Mouse (Mus musculus): Measurements from ENCODE around the gene Sys1. TPM values are rescaled to one million over a fixed set of nuclear protein-coding genes. Genes with fewer than 3 reads are reported as not detected.
A peak's percentile ranks its signal among the peaks of the same experiment; 100 is the strongest.

The Sys1 gene
- polyA plus RNA-seq, 1 experiment, result 19.8 TPM

DNA sequence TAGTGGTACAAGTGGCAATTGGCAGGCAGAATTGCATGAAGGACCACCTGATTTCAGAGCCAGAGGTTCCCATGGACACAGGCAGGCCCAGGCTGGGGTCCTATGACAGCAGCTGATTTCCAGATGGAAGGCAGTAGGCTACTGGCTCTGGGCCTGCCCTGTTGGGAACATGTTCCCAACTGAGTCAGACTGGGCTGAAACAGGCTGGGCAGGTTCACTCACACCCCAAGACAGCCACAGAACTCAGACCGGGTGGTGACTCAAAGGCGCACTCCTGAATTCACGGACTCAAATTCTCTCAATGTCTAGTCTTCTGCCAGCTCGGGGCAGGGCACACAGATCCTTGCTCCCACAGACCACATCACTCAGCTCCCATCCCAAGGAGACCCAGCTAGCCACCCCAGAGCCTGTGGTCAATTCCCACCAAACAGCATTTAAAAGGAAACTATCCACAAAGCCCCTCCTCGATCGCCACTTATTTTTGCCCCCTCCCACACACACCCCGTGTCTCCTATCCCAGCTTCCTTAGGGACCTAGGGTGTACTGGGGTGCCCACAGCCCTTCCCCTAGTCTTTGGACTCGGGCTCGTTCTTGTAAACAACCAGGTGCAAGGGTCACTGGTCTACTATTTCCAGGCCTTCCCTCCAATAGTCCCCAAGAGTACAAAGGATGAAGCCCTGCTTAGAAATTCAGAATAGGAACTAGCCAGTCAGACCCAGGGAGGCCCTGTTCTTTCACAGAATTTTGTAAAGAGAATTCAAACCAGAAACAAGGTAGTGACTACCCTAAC lies 24.9 kb upstream of the Sys1 start:
- TF ChIP-seq POLR2A (IDR thresholded peaks at IDR 0.05; ENCODE audit: insufficient read depth, low read length), result no peak
- TF ChIP-seq CTCF (IDR thresholded peaks at IDR 0.05; ENCODE audit: low read depth, low read length), result no peak
- TF ChIP-seq EP300 (IDR thresholded peaks at IDR 0.05; ENCODE audit: insufficient read depth, low read depth, low read length), result no peak
- H3K27ac ChIP-seq (ENCODE audit: insufficient read depth, low read length), result peak overlapping the region; percentile 63
- H3K9me3 ChIP-seq (replicated peaks; ENCODE audit: control insufficient read depth, insufficient read depth, low read length, poor library complexity, severe bottlenecking), result no peaks in the 10 kb centered on the region
- peaks cover 24% of the 10 kb centered on the region for H3K36me3 ChIP-seq (ENCODE audit: control insufficient read depth, insufficient read depth, low read length, poor library complexity, severe bottlenecking)
- H3K4me3 ChIP-seq (ENCODE audit: low read depth, low read length), result peak overlapping the region; percentile 47; the same call in 1 of the 2 replicates
- peak overlapping the region; percentile 1; the same call in 1 of the 2 replicates for H3K9ac ChIP-seq (ENCODE audit: low read depth, poor library complexity, severe bottlenecking)
- H3K4me1 ChIP-seq (ENCODE audit: control insufficient read depth, insufficient read depth, low read length), result peaks cover 29% of the 10 kb centered on the region
- H3K27me3 ChIP-seq (ENCODE audit: control insufficient read depth, insufficient read depth, low read length, poor library complexity, severe bottlenecking), result no peaks in the 10 kb centered on the region

- peak overlapping the region; percentile 63 for H3K27ac ChIP-seq (ENCODE audit: insufficient read depth, low read length)
- H3K36me3 ChIP-seq (ENCODE audit: control insufficient read depth, insufficient read depth, low read length, poor library complexity, severe bottlenecking), result peaks cover 21% of the 10 kb centered on the region
- peak overlapping the region; percentile 15 for H3K9ac ChIP-seq (ENCODE audit: low read depth, poor library complexity, severe bottlenecking)
- H3K4me3 ChIP-seq (ENCODE audit: low read depth, low read length), result peak overlapping the region; percentile 47
- no peak for TF ChIP-seq CTCF (IDR thresholded peaks at IDR 0.05; ENCODE audit: low read depth, low read length)
- TF ChIP-seq POLR2A (IDR thresholded peaks at IDR 0.05; ENCODE audit: insufficient read depth, low read length), result no peak
- TF ChIP-seq EP300 (IDR thresholded peaks at IDR 0.05; ENCODE audit: insufficient read depth, low read depth, low read length), result peak; percentile 75
- H3K9me3 ChIP-seq (replicated peaks; ENCODE audit: control insufficient read depth, insufficient read depth, low read length, poor library complexity, severe bottlenecking), result no peaks in the 10 kb centered on the region
- peaks cover 29% of the 10 kb centered on the region for H3K4me1 ChIP-seq (ENCODE audit: control insufficient read depth, insufficient read depth, low read length)
- no peaks in the 10 kb centered on the region for H3K27me3 ChIP-seq (ENCODE audit: control insufficient read depth, insufficient read depth, low read length, poor library complexity, severe bottlenecking)
Measured at GRCm38 (mm10) chr2:164432541-164433191, 24.1 kb upstream of the Sys1 start.

DNA sequence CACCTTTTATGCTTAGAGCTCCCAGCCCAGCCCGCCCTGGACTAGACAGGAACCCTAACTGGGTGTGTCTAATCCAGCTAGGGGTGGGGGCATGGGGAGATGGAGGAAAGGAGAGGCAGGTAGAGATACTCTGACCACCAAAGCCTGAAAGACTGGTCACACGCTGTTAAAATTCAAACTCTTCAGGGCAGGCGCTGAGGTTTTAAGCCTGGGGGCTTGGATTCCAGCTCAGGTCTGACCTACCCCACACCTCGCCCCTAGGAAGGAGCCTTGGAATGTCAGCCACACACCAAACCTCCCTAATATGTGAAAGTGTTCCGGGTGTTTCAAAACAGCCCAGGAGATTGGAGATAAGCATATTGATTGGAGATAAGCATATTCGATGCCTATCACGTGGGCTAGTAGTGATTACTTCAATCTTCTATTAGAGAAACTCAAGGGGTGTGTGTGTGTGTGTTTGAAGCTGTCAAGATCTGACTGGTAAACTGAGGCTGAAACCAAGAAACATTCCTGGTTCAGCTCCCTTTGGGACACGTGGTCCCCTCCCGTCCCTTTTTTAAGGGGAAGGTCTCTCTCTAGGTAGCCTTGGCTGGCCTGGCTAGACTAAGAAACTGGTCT lies 23.4 kb upstream of the Sys1 start:
- peaks cover 30% of the 10 kb centered on the region for H3K4me1 ChIP-seq (ENCODE audit: control insufficient read depth, insufficient read depth, low read length)
- TF ChIP-seq CTCF (IDR thresholded peaks at IDR 0.05; ENCODE audit: low read depth, low read length), result no peak
- 0 out of 2 replicates have a peak, but pooled peaks have one; percentile 63 for TF ChIP-seq EP300 (IDR thresholded peaks at IDR 0.05; ENCODE audit: insufficient read depth, low read depth, low read length)
- H3K9ac ChIP-seq (ENCODE audit: low read depth, poor library complexity, severe bottlenecking), result peak overlapping the region; percentile 15; the same call in 1 of the 2 replicates
- no peaks in the 10 kb centered on the region for H3K9me3 ChIP-seq (replicated peaks; ENCODE audit: control insufficient read depth, insufficient read depth, low read length, poor library complexity, severe bottlenecking)
- peak overlapping the region; percentile 47; the same call in 1 of the 2 replicates for H3K4me3 ChIP-seq (ENCODE audit: low read depth, low read length)
- no peaks in the 10 kb centered on the region for H3K27me3 ChIP-seq (ENCODE audit: control insufficient read depth, insufficient read depth, low read length, poor library complexity, severe bottlenecking)
- H3K36me3 ChIP-seq (ENCODE audit: control insufficient read depth, insufficient read depth, low read length, poor library complexity, severe bottlenecking), result peaks cover 14% of the 10 kb centered on the region
- peak overlapping the region; percentile 63 for H3K27ac ChIP-seq (ENCODE audit: insufficient read depth, low read length)

- H3K27ac ChIP-seq (ENCODE audit: insufficient read depth, low read length), result 0 out of 2 replicates have a peak overlapping the region, but pooled peaks have one; percentile 34
- H3K4me1 ChIP-seq (ENCODE audit: control insufficient read depth, insufficient read depth, low read length), result peaks cover 25% of the 10 kb centered on the region
- no peaks in the 10 kb centered on the region for H3K27me3 ChIP-seq (ENCODE audit: control insufficient read depth, insufficient read depth, low read length, poor library complexity, severe bottlenecking)
- no peak overlapping the region for H3K4me3 ChIP-seq (ENCODE audit: low read depth, low read length)
- no peak for TF ChIP-seq POLR2A (IDR thresholded peaks at IDR 0.05; ENCODE audit: insufficient read depth, low read length)
- TF ChIP-seq CTCF (IDR thresholded peaks at IDR 0.05; ENCODE audit: low read depth, low read length), result no peak
- TF ChIP-seq EP300 (IDR thresholded peaks at IDR 0.05; ENCODE audit: insufficient read depth, low read depth, low read length), result no peak
- no peaks in the 10 kb centered on the region for H3K9me3 ChIP-seq (replicated peaks; ENCODE audit: control insufficient read depth, insufficient read depth, low read length, poor library complexity, severe bottlenecking)
- peaks cover 1% of the 10 kb centered on the region for H3K36me3 ChIP-seq (ENCODE audit: control insufficient read depth, insufficient read depth, low read length, poor library complexity, severe bottlenecking)
- H3K9ac ChIP-seq (ENCODE audit: low read depth, poor library complexity, severe bottlenecking), result no peak overlapping the region
Measured at GRCm38 (mm10) chr2:164434681-164435080, 22.1 kb upstream of the Sys1 start.

DNA sequence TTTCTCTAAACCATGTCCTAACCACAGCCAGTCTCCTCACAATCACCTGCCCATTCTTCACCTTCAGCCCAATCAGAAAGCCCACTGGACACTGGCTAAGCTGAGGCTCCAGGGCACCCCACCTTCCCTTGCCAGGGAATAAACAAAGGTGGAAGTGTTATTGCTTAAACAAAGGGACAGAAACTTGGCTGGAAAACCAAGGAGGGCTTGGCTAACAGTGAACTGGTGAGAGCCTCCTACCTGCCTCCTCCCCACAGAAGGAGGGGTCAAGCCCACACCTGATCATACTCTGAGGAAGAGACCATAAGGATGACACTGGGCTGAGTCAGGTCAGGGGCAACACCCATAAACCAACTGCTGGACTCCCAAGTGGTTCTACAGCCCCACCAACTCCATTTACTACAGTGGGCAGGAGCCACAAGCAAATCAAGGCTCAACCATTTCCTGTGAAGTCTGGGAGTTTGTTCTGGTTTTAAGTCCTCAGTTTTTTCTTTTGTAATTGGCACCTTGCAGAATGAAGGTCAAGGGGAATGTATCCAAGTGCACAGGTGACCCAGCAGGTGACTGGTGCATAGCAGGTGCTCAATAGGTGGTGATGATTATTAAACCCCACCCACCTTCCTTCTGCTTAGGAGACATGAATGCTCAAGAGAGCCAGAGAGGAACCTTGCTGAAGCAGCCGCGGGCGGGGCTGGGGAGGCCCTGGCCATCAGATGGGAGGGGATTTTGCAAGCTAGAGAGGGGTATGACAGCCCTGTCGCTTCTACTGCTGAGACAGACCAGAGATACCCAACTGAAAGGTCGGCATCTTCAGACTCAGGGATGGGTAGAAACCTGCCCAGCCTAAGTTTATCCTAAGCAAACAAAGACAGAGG lies 21.3 kb upstream of the Sys1 start:
- no peaks in the 10 kb centered on the region for H3K36me3 ChIP-seq (ENCODE audit: control insufficient read depth, insufficient read depth, low read length, poor library complexity, severe bottlenecking)
- no peak overlapping the region for H3K4me3 ChIP-seq (ENCODE audit: low read depth, low read length)
- peaks cover 28% of the 10 kb centered on the region for H3K4me1 ChIP-seq (ENCODE audit: control insufficient read depth, insufficient read depth, low read length)
- TF ChIP-seq POLR2A (IDR thresholded peaks at IDR 0.05; ENCODE audit: insufficient read depth, low read length) (no peak), CTCF (IDR thresholded peaks at IDR 0.05; ENCODE audit: low read depth, low read length) (no peak), EP300 (IDR thresholded peaks at IDR 0.05; ENCODE audit: insufficient read depth, low read depth, low read length) (no peak)
- H3K27ac ChIP-seq (ENCODE audit: insufficient read depth, low read length), result 0 out of 2 replicates have a peak overlapping the region, but pooled peaks have one; percentile 34
- H3K27me3 ChIP-seq (ENCODE audit: control insufficient read depth, insufficient read depth, low read length, poor library complexity, severe bottlenecking), result no peaks in the 10 kb centered on the region
- H3K9ac ChIP-seq (ENCODE audit: low read depth, poor library complexity, severe bottlenecking), result no peak overlapping the region
- H3K9me3 ChIP-seq (replicated peaks; ENCODE audit: control insufficient read depth, insufficient read depth, low read length, poor library complexity, severe bottlenecking), result no peaks in the 10 kb centered on the region

Data from ES-Bruce4 (cell line).